Mouse (Mus musculus) liver, embryonic 14.5 days (tissue): ENCODE measurements around the gene Cmas.

Experiments used
- CTCF ChIP-seq: IDR thresholded peaks from 2 replicates; pipeline ENCODE4 v1.5.1; 2016; ENCODE audit warnings: antibody characterized with exemption, low read depth, control low read depth
- EP300 ChIP-seq: IDR thresholded peaks from 2 replicates; pipeline ENCODE4 v1.6.1; 2016; ENCODE audit warnings: antibody characterized with exemption, low read depth

DNA sequence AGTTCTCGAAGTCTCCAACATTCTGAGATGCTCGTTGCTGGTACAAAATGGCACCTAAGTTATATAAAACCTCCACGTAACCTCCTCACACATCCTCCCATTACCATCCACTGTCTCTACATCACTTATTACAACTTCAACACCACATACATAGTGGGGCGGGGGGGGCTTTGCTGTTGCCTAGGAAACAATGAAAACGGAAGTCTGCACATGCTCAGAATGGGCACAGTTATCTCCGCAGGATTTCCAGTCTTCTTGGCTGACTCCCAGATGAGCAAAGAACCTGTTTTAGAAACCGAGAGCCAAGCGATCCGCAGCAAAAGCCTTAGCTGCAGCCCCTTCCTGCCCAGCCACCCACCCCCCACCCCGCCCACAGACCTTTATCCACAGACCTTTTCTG lies 33.2 kb downstream of the Cmas start:
- TF ChIP-seq EP300 (no peak), CTCF (no peak)
